Mouse (Mus musculus): ENCODE results near the gene Wdr47.
"Not testable (repeated sequence)": the region's sequence is repeated elsewhere in the genome, so short reads cannot be mapped to it uniquely, and the experiment has no call there.

The Wdr47 gene

DNA sequence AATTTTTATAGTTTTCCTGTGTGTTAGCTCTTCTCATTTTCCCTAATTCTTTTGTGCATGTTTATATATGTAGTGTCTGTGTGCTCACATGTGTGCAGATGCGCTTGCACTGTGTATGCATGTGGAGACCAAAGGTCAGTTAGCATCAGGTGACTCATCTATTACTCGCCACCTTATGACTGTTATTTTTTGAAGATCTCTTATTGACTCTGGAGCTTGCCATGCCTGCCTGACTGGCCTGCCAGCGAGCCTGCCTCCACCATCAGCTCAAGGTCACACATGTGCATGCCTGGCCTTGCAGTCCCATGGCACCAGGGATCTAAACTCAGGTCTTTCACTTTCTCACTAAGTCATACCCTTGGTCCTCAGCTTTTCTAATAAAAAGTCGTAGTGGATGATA, 49.9 kb downstream of the Wdr47 start:
- DNase-seq: no peak

DNA sequence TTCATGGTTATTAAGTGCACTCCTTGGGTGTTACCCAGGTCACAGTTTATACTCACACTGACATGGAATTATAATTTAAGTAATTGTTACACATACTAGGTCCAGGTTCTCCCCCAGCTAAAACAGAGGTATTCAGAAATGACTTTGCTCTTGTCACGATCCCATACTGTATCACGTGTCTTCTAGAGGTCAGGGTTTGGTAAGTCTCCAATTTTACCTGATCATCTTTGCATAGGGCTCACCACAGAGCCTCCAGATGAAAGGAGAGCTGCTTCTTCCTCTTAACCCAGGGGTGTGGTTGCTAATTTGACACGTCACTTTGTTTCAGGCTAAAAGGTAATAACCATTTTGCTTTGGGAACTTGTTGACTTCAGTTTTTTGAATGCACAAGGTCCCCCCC, 53.8 kb downstream of the Wdr47 start:
- DNase-seq: no peak

DNA sequence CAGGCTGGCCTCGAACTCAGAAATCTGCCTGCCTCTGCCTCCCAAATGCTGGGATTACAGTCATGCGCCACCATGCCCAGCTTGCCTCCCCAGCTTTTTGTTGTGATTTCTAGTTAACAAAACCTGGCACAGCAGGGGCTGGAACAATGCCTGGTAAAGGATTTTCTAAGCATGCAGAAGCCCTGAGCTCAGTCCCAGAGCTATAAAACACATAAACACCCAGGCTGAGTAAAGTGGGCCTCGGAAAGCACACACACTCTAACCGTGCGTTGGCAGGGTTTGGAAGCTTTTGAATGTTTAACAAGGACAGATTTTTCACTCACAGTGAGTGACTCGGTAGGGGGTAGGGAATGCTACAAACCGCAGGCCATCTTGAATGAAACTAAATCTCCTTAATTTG, 55.0 kb downstream of the Wdr47 start:
- no peak for DNase-seq

GRCm38 (mm10) chr3:108647681-108648080, 56.6 kb downstream of the Wdr47 start:
- not testable (repeated sequence) for DNase-seq

GRCm38 (mm10) chr3:108652866-108653642, 62.0 kb downstream of the Wdr47 start:
- DNase-seq: no peak

DNA sequence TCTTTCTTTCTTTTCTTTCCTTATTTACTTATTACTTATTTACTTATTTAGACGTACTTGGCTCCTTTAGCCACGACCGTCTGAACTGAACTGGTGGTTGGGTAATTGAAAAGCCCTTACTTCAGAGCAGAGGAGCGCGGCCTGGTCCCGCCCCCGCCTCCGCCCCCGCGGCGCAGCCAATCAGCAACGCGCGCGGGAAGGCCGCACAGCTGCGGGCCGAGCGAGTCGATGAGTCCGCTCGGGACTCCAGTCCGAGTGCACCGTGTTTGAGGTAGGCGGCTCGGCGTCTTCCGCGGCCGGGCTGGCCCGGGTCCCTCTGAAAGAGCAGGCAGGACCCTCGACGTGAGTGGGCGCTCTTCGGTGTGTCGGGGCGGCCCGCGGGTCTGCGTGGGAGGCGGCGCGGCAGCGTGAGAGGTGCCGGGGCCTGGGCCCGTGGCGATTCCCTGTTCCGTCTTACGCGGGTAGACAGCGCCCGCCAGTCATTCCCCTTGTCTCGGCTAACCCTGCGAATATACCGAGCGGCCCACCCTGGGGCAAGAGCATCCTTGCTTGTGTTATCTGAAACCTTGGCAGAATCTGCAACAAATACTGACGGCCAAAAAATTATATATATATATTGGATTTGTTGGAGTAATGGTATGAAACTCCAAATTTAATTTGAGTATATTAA, 62.8 kb downstream of the Wdr47 start, which contains the start of gene Clcc1:
Gene Clcc1, plus strand, starts transcription at position 204 of the 670 bp plus-strand sequence.
- DNase-seq: peak; percentile 95 to 96

- no peak for DNase-seq
Observed at GRCm38 (mm10) chr3:108654566-108654965, 63.5 kb downstream of the Wdr47 start.

DNA sequence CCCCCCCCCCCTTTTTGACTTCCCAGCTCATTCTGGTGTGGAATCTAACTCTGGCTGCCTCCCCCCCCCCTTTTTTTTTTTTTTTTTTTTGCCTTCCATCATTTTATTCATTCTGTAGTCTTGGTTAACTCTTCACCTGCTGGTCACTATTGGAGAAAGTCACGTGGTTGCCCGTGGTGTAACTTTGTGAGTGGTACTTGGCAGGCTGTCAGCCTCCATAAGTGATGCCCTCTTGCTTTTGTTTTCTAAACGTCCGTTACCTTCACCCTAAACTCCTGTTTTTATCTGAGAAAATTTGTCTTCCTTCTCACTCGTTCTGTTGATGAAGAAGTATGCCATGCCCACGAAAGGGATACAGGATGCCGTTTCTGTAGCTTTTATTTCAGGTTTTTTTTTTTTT, 64.4 kb downstream of the Wdr47 start:
- DNase-seq: no peak

- DNase-seq: no peak
Observed at GRCm38 (mm10) chr3:108658612-108659011, 67.5 kb downstream of the Wdr47 start.

DNA sequence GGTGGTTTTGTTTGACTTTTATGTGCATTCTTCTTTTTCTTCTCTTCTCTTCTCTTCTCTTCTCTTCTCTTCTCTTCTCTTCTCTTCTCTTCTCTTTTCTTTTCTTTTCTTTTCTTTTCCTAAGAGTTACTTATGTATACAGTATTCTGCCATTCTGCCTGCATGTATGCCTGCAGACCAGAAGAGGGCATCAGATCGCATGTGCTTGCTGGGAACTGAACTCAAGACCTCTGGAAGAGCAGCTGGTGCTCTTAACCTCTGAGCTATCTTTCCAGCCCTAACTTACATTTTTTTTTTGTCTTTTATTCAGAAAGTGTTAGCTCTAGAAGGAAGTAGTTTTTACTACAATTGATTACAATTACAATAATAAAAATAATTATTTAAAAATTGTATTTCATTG, 69.9 kb downstream of the Wdr47 start:
- no peak for DNase-seq

GRCm38 (mm10) chr3:108676616-108677015, 85.5 kb downstream of the Wdr47 start:
- DNase-seq: no peak

DNA sequence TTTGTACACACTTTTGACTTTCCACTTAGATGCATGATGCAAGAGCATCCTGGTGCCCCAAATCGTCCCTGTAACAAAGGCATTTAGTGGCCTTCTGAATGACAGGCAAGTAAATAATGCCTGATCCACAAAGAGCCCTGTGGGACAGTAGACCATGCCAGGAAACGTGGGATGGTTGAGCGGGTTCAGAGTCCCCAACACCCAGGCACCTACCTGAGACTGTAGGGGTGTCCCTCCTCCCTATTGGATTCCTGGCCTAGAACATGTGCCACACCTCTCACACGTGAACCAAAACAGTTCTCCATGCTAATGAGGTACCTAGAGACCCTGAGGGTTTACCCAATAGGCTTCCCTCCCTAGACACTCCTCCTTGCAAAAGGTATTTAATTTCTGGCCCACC, 89.9 kb downstream of the Wdr47 start:
- DNase-seq: no peak

DNA sequence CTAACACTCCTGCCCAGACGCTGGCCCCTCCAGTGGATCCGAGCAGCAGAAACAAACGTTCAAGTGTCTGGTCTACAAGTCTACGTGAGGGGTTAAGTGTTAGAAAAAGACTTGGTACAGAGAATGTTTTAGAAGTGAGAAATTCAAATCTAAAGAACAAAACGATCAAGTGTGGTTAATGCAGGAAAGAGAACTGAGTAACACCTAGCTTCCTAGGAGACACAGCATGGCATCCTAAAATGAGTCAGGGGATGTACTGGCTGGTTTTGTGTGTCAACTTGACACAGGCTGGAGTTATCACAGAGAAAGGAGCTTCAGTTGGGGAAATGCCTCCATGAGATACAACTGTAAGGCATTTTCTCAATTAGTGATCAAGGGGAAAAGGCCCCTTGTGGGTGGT, 92.5 kb downstream of the Wdr47 start:
- not testable (repeated sequence) for DNase-seq

DNA sequence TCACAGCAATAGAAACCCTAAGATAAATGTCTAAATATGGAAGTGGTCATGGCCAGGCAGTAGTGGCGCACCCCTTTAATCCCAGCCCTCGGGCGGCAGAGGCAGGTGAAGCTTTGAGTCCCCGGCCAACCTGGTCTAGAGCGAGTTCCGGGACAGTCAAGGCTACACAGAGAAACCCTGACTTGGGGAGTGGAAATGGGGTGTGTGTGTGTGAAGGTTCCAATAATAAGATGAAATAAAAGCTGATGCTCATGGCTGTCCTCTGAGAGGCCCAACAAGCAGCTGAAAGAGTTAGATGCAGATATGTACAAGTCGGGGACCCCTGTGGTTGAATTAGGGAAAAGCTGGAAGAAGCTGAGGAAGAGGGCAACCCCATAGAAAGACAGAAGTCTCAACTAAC, 94.6 kb downstream of the Wdr47 start:
- DNase-seq: no peak

DNA sequence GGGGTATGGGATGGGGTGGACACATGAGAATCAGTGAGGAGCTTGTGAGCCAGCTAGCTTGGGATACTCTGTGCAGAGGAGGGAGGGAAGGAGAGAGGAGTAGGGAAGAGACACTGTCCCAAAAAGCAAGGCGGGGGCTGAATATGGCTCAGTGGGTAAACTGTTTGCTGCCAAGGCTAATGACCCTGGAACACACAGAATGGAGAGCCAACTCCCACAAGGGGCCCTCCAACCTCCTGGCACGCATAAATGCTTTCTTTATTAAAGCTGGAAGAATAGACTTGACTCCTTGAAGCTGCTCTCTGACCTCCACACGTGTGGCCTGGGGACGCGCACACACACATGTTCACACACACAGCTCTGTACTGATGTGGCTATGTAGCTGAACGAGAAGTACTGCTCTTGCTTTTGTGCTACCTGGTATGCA, 97.9 kb downstream of the Wdr47 start:
- no peak for DNase-seq

DNA sequence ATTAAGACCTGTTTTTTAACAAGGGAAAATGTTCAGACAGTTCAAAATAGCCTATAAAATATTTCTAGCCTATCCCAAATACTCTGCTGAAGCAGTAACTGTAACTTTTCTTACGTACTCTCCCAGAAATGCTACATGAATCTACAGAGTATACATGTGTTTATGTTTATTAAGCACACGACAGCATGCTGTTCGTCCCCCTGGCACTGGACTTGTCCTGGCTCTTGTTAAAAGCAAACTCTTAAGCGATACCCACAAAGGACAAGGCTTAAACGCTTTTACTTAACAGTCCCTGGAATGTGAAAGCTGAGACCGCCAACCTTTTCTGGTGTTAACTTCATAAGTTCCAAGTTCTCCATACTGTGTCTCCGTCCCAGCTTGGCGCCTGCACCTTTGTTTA, 98.4 kb downstream of the Wdr47 start:
- no peak for DNase-seq

- no peak for DNase-seq
Observed at GRCm38 (mm10) chr3:108689979-108690378, 98.9 kb downstream of the Wdr47 start.

- no peak for DNase-seq
Observed at GRCm38 (mm10) chr3:108694321-108694720, 103.2 kb downstream of the Wdr47 start.
